Mouse (Mus musculus) kidney, postnatal 0 days (tissue): ENCODE results near the gene Ube2e2. TPM values are rescaled to one million over a fixed set of nuclear protein-coding genes. Genes with fewer than 3 reads are reported as not detected.

Source experiments
- ATAC-seq: fragments of 200-750 bp; cut with Nextera tagmentation; replicated peaks from 2 replicates; pipeline ENCODE4 v1.8.0; 2017; ENCODE audit warnings: low read depth, moderate number of reproducible peaks, moderate TSS enrichment, moderate library complexity; ENCODE audit not compliant: low FRiP score
- DNase-seq: peaks from one replicate; pipeline ENCODE4 v3.0.0-alpha.2; 2016; ENCODE audit warnings: low spot score
- H3K27ac ChIP-seq: fragments of 300-500 bp; sonication (generic); 2 replicates; pipeline ENCODE4 v1.5.1; 2014; ENCODE audit warnings: mild to moderate bottlenecking
- H3K27me3 ChIP-seq: fragments of 300-500 bp; sonication (generic); 2 replicates; pipeline ENCODE4 v1.6.1; 2014; ENCODE audit warnings: low read length, mixed read lengths; ENCODE audit not compliant: insufficient read depth
- H3K36me3 ChIP-seq: fragments of 300-500 bp; sonication (generic); 2 replicates; pipeline ENCODE4 v1.6.1; 2014; ENCODE audit warnings: low read length, mixed read lengths; ENCODE audit not compliant: insufficient read depth
- H3K4me1 ChIP-seq: fragments of 300-500 bp; sonication (generic); replicated peaks from 2 replicates; pipeline ENCODE4 v1.6.1; 2014; ENCODE audit warnings: antibody characterized with exemption, low read length, mixed read lengths; ENCODE audit not compliant: insufficient read depth
- H3K4me2 ChIP-seq: fragments of 300-500 bp; sonication (generic); 2 replicates; pipeline ENCODE4 v1.6.1; 2014; ENCODE audit warnings: mild to moderate bottlenecking, low read length, moderate library complexity, mixed read lengths
- H3K4me3 ChIP-seq: fragments of 300-500 bp; sonication (generic); replicated peaks from 2 replicates; pipeline ENCODE4 v1.5.1; 2014; ENCODE audit warnings: low read depth, low read length
- H3K9ac ChIP-seq: fragments of 300-500 bp; sonication (generic); 2 replicates; pipeline ENCODE4 v1.6.1; 2014; ENCODE audit warnings: low read depth, low read length
- H3K9me3 ChIP-seq: fragments of 300-500 bp; sonication (generic); replicated peaks from 2 replicates; pipeline ENCODE4 v1.6.1; 2016; ENCODE audit warnings: low read length, inconsistent platforms, mixed read lengths
- CTCF ChIP-seq: IDR thresholded peaks from 2 replicates; pipeline ENCODE4 v1.5.1; 2016; ENCODE audit warnings: antibody characterized with exemption, low read depth, mild to moderate bottlenecking, moderate library complexity
- WGBS: fragments of 180-500 bp; shearing (Covaris S2); extraction: QIAGEN DNeasy Blood & Tissue Kit; methylation state at CpG from one replicate; pipeline ENCODE4 v1.1.7; 2014; 5-methylcytosine and 5-hydroxymethylcytosine counted together
- polyA plus RNA-seq: library from polyadenylated mRNA; unstranded; fragments of >200 nt; fragmentation: Nextera tagmentation; extraction: Ambion mirVana; gene quantifications from 2 replicates; pipeline ENCODE4 v1.2.1, GENCODE M21; 2015

The Ube2e2 gene
- polyA plus RNA-seq, 1 experiment from 2014 or later, result 53.8 TPM

DNA sequence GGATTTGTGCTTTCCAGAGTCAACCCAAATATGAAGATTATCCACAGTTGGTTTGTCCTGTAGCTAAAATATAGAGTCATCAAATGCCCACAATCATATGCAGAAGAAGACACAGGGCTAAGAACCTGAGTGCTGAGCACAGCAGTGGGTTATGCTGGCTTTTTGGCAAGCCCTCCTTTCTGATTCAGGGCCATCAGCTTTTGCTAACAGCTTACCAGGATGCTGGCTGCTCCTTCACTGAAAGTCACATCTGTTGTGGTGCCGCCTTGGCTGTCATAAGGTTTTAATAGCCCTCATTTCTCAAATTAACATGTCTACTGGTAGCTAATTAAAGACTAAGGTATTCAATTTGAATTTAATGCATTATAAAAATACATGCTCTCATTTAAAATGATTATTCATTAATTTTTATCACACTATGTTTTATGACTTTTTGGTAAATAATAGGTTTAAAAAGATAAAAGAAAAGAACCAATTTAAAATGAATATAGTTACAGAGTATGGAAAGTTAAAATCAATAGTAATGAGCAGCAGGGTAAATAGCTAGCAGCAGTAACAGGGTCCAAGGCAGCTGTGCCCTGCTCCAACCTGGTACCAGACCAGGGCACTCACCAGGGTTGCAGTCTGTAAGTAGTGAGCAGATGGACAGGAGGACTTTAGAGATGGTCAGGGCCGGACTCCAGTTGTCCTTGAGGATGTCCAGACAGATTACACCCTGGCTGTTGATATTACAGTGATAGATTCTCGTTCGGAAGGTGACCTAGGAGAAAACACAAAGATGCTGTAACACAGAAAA is 307.6 kb downstream of the Ube2e2 start:
- H3K27ac ChIP-seq, result no peak overlapping the region
- no peaks in the 10 kb centered on the region for H3K36me3 ChIP-seq
- no peak for TF ChIP-seq CTCF
- WGBS, result 87% methylated on average over 4 of the region's 4 CpGs
- no peaks in the 10 kb centered on the region for H3K4me1 ChIP-seq
- ATAC-seq (no peak), DNase-seq (no peak)
- H3K4me3 ChIP-seq, result no peak overlapping the region
- no peaks in the 10 kb centered on the region for H3K9me3 ChIP-seq
- H3K9ac ChIP-seq, result no peak overlapping the region
- no peaks in the 10 kb centered on the region for H3K27me3 ChIP-seq
- no peak overlapping the region for H3K4me2 ChIP-seq

DNA sequence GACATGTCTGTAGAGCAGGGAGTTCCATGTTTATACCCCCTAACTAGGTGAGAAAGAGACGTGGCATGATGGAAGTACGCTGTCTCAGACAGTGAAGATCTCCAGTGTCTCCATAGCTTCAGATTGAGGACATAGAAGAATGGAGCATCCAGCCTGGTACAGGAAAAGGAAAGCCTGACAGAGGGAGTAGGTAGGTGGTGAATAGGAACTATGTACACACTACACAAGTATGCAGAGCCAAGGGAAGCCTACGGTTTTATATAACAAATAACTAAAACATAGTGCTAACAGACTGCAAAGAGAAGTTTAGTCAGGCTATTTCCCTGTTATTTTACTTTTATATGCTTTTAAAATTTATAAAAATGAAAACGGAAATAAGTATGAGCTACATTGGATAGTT is 312.3 kb downstream of the Ube2e2 start:
- Histone ChIP-seq H3K9me3 (no peaks in the 10 kb centered on the region), H3K4me3 (no peak overlapping the region), H3K27me3 (no peaks in the 10 kb centered on the region), H3K27ac (no peak overlapping the region), H3K4me1 (no peaks in the 10 kb centered on the region), H3K4me2 (no peak overlapping the region), H3K36me3 (no peaks in the 10 kb centered on the region), H3K9ac (no peak overlapping the region)
- 87% methylated on average over 4 of the region's 4 CpGs for WGBS
- no peak for TF ChIP-seq CTCF
- no peak for DNase-seq
- no peak for ATAC-seq

DNA sequence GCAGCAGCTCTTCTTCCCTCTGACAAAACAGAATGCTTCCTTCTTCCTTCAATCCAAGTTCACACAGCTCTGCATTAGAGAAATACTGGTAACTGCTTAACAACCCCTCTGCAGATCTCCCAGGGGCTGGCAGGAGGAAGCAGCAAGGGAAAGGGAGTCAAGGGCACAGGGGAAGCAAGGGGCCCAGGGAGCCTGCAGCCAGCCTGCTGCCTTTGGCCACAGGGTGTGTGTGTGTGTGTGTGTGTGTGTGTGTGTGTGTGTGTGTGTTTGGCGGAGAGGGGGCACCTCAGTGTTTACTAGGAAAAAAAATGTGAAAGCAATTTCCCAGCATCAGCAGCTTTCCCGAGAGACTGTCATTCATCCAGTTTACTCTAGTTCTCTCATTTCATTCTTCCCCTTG is 319.3 kb downstream of the Ube2e2 start:
- no peak for ATAC-seq
- WGBS, result 40% methylated on average over 2 of the region's 2 CpGs

DNA sequence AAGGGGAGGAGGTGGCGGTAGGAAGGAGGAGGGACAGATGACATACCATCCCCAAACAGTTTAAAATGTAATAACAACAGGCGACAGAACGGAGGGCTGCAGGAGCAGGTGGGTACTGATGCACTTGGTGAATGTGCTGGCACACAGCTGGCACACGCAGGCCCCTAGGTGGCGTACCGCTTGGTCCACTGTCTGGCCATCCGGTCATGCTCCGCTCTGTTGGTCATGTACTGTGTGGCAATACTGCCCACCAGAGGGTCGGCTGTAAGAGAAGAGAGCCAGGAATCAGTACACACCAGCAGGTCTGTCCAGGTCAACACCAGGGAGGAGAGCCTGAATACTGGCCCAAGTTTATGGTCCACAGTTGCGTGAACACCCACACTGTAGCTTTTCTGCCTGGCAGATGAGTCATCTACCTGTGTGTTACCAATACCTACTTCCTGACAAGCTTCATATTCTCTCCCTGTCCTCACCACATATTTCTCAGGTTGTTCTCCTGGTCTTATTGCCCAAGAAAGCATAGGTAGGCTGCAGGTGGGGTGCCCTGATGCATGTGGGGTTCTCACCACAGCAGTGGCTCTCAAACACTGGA is 319.8 kb downstream of the Ube2e2 start:
- H3K9me3 ChIP-seq, result no peaks in the 10 kb centered on the region
- H3K27ac ChIP-seq, result no peak overlapping the region
- ATAC-seq, result peak; percentile 77
- TF ChIP-seq CTCF, result peak; percentile 51
- no peaks in the 10 kb centered on the region for H3K4me1 ChIP-seq
- H3K36me3 ChIP-seq, result no peaks in the 10 kb centered on the region
- no peak overlapping the region for H3K9ac ChIP-seq
- no peak overlapping the region for H3K4me2 ChIP-seq
- whole genome bisulfite sequencing, result 82% methylated on average over 10 of the region's 10 CpGs
- H3K4me3 ChIP-seq, result no peak overlapping the region
- no peak for DNase-seq
- no peaks in the 10 kb centered on the region for H3K27me3 ChIP-seq

More for the DNA sequence above, 319.3 kb downstream of the Ube2e2 start:
- H3K27me3 ChIP-seq, result no peaks in the 10 kb centered on the region
- no peaks in the 10 kb centered on the region for H3K36me3 ChIP-seq
- H3K4me3 ChIP-seq, result no peak overlapping the region
- H3K9me3 ChIP-seq, result no peaks in the 10 kb centered on the region
- H3K4me1 ChIP-seq, result no peaks in the 10 kb centered on the region
- H3K4me2 ChIP-seq, result no peak overlapping the region
- DNase-seq, result no peak
- no peak overlapping the region for H3K27ac ChIP-seq
- TF ChIP-seq CTCF, result no peak
- no peak overlapping the region for H3K9ac ChIP-seq

DNA sequence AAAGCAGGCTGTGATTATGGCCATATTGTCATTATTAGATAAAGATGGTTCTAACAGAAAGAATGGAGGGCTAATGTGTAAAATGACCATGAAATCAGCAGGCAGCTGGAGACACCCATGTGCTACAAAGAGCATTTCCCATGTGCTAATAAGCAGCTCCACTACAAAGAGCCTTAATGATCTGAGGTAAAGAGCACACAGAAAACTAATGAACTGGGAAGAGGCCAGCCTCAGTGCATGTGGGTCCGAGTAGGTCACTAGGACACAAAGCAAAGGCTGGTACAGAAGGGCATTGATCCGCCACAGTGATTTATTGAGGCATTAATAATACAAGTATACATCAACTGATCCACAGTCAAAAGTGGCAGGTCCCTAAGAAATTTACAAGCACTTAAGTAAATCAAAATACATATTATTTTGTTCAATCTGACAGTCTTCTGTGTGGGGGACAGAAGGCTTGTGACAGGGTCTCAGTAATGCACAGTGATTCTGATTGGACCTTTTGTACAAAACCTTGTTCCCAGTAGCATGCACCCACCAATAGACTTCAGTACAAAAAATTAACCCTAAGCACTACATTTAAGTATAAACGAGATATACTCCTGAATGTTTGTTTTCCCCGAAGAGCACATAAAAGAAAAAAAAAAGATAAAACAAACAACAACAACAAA is 320.6 kb downstream of the Ube2e2 start:
- TF ChIP-seq CTCF, result no peak
- no peak overlapping the region for H3K4me2 ChIP-seq
- H3K27me3 ChIP-seq, result no peaks in the 10 kb centered on the region
- no peaks in the 10 kb centered on the region for H3K4me1 ChIP-seq
- no peak overlapping the region for H3K9ac ChIP-seq
- no peak overlapping the region for H3K4me3 ChIP-seq
- H3K36me3 ChIP-seq, result no peaks in the 10 kb centered on the region
- H3K27ac ChIP-seq, result no peak overlapping the region
- DNase-seq (no peak), ATAC-seq (no peak)
- WGBS, result 63% methylated on average over 4 of the region's 4 CpGs
- H3K9me3 ChIP-seq, result no peaks in the 10 kb centered on the region

DNA sequence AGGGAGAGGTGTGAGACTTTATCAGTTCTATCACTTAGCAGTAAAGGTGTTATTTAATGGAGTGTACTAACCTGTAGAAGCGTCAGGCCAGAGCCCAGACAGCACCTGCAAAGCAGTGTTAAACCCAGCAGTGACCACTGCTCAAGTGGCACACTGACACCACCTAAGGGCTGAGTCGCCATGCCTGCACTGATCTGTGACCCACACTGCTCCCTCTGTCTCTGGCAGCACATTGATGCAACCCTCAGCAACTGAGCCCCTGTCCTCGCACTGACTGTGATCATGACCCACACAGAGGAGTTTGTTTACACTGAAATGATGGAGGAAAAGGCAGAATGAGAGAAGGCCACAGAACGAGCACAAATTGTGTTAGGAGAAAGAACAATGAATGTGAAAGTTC is 321.2 kb downstream of the Ube2e2 start:
- Histone ChIP-seq H3K9me3 (no peaks in the 10 kb centered on the region), H3K4me3 (no peak overlapping the region), H3K36me3 (no peaks in the 10 kb centered on the region), H3K27ac (no peak overlapping the region), H3K4me2 (no peak overlapping the region), H3K27me3 (no peaks in the 10 kb centered on the region), H3K9ac (no peak overlapping the region), H3K4me1 (no peaks in the 10 kb centered on the region)
- WGBS, result 42% methylated on average over 4 of the region's 4 CpGs
- no peak for ATAC-seq
- TF ChIP-seq CTCF, result no peak
- no peak for DNase-seq
